Mouse (Mus musculus): ENCODE results near the gene Ctsa.

GRCm38 (mm10) chr2:164815821-164816220 lies 16.9 kb upstream of the Ctsa start:
- no peak for TF ChIP-seq CTCF (IDR thresholded peaks at IDR 0.05; ENCODE audit: low read depth)
- TF ChIP-seq EP300 (IDR thresholded peaks at IDR 0.05; ENCODE audit: low read depth), result peak; percentile 73
